ENCODE assay signal across 10 mouse cellular contexts in the genomic region with DNA sequence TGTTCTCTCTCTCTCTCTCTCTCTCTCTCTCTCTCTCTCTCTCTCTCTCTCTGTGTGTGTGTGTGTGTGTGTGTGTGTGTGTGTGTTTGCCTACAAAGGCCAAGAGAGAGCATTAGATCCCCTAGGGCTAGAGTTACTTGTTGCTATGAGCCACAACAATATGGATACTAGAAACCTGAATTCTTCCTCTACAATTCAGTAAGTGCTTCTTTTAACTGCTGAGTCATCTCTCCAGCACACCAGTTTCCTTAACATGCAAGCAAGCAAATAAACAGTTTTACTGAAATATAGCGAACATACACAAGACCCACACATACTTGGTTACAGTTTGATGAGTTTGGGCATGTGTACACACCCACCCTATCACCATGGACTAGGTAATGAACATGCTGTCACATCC.
DNase-seq lines count a peak whose midpoint lies in the region; ATAC-seq lines count a peak whose summit lies in the region.
"Had no signal": no experiment of that assay in that cellular context is flagged by ENCODE, and none has a peak within 500 bp of the region (broad histone marks: within the 10 kb centered on the region; RNA-seq: fewer than 3 reads in every experiment).

No protein-coding gene starts in this region.

- ATAC-seq in forebrain, embryonic 11.5 days (replicated peaks; ENCODE audit: low FRiP score), result no peak
- ATAC-seq in hindbrain, embryonic 15.5 days (ENCODE audit: low FRiP score, low read depth), result no peak
- peak; percentile 30; the same call in 1 of the 2 replicates for ATAC-seq in neural tube, embryonic 13.5 days (ENCODE audit: low read depth)

- peak; percentile 27 for DNase-seq in embryo, embryonic 9.5 days (ENCODE audit: extremely low spot score)
- no peak for DNase-seq in embryo, embryonic 10 days (ENCODE audit: low spot score)
- no peak for DNase-seq in forebrain, embryonic 11.5 days (ENCODE audit: low spot score)
- DNase-seq in kidney, postnatal 10 days, result no peak
- DNase-seq in retina, postnatal 1 day, result no peak
- DNase-seq in lung, postnatal 36 days, result no peak

- WGBS in forebrain, embryonic 11.5 days, result 83% methylated on average over 1 of the region's 1 CpGs
- 63% methylated on average over 1 of the region's 1 CpGs for WGBS in hindbrain, embryonic 15.5 days
- WGBS in neural tube, embryonic 13.5 days, result 85% methylated on average over 1 of the region's 1 CpGs

- no peaks in the 10 kb centered on the region for H3K36me3 ChIP-seq in forebrain, embryonic 11.5 days (ENCODE audit: control insufficient read depth, insufficient read depth, low read length)
- H3K36me3 ChIP-seq in hindbrain, embryonic 15.5 days, result no peaks in the 10 kb centered on the region
- H3K36me3 ChIP-seq in neural tube, embryonic 13.5 days, result no peaks in the 10 kb centered on the region
- H3K36me3 ChIP-seq: G1E had no signal

- no peak overlapping the region for H3K4me3 ChIP-seq in forebrain, embryonic 11.5 days (ENCODE audit: low read depth, low read length)
- no peak overlapping the region for H3K4me3 ChIP-seq in hindbrain, embryonic 15.5 days
- H3K4me3 ChIP-seq in neural tube, embryonic 13.5 days, result no peak overlapping the region

- H3K9me3 ChIP-seq in forebrain, embryonic 11.5 days (ENCODE audit: control insufficient read depth, low read length), result no peaks in the 10 kb centered on the region
- no peaks in the 10 kb centered on the region for H3K9me3 ChIP-seq in hindbrain, embryonic 15.5 days
- H3K9me3 ChIP-seq in neural tube, embryonic 13.5 days, result no peaks in the 10 kb centered on the region
- H3K9me3 ChIP-seq: G1E had no signal

- H3K27ac ChIP-seq in forebrain, embryonic 11.5 days (ENCODE audit: low read depth, low read length), result peak overlapping the region; percentile 96
- peak overlapping the region; percentile 95 for H3K27ac ChIP-seq in hindbrain, embryonic 15.5 days (replicated peaks)
- peak overlapping the region; percentile 97 for H3K27ac ChIP-seq in neural tube, embryonic 13.5 days (replicated peaks)
- H3K27ac ChIP-seq: liver, embryonic 14.5 days had no signal

- peaks cover 18% of the 10 kb centered on the region for H3K4me1 ChIP-seq in forebrain, embryonic 11.5 days (replicated peaks; ENCODE audit: control insufficient read depth, insufficient read depth, low read length)
- peaks cover 46% of the 10 kb centered on the region for H3K4me1 ChIP-seq in hindbrain, embryonic 15.5 days (replicated peaks)
- H3K4me1 ChIP-seq in neural tube, embryonic 13.5 days (replicated peaks), result peaks cover 47% of the 10 kb centered on the region

- H3K4me2 ChIP-seq in forebrain, embryonic 11.5 days (ENCODE audit: low read depth, low read length, severe bottlenecking), result peak overlapping the region; percentile 26; the same call in 1 of the 2 replicates
- no peak overlapping the region for H3K4me2 ChIP-seq in hindbrain, embryonic 15.5 days
- peak overlapping the region; percentile 37 for H3K4me2 ChIP-seq in neural tube, embryonic 13.5 days

- peak overlapping the region; percentile 39 for H3K9ac ChIP-seq in forebrain, embryonic 11.5 days (ENCODE audit: low read length)
- H3K9ac ChIP-seq in hindbrain, embryonic 15.5 days, result no peak overlapping the region
- no peak overlapping the region for H3K9ac ChIP-seq in neural tube, embryonic 13.5 days
- H3K9ac ChIP-seq: liver, embryonic 14.5 days had no signal

- H3K27me3 ChIP-seq in forebrain, embryonic 11.5 days (ENCODE audit: control insufficient read depth, insufficient read depth, low read length), result no peaks in the 10 kb centered on the region
- no peaks in the 10 kb centered on the region for H3K27me3 ChIP-seq in hindbrain, embryonic 15.5 days
- H3K27me3 ChIP-seq in neural tube, embryonic 13.5 days, result no peaks in the 10 kb centered on the region
